Mouse (Mus musculus) CH12.LX (cell line): ENCODE data around the gene Dnaja3. TPM values are rescaled to one million over a fixed set of nuclear protein-coding genes. Genes with fewer than 3 reads are reported as not detected.

ENCODE experiments used
- DNase-seq: peaks from one replicate; pipeline ENCODE4 v3.0.0-alpha.2; 2013; ENCODE audit errors: extremely low read depth
- H3K27ac ChIP-seq: 2 replicates; pipeline ENCODE4 v1.5.1; 2012; ENCODE audit warnings: low read depth, mild to moderate bottlenecking, control low read depth, moderate library complexity; ENCODE audit not compliant: insufficient read depth
- H3K27me3 ChIP-seq: replicated peaks from 2 replicates; pipeline ENCODE3; 2012; ENCODE audit warnings: inconsistent platforms
- H3K36me3 ChIP-seq, 2 experiments: replicated peaks in 1 of 2; 2 replicates each; pipeline versions ENCODE3 to v1.6.1; 2012; ENCODE audit warnings: inconsistent platforms in 1 of 2, low read length in 1 of 2, mild to moderate bottlenecking in 1 of 2, mixed read lengths in 1 of 2, moderate library complexity in 1 of 2; ENCODE audit not compliant: control insufficient read depth in 1 of 2, insufficient read depth in 1 of 2
- H3K4me1 ChIP-seq, 2 experiments: 2 replicates each; pipeline ENCODE4 v1.6.1; 2012; ENCODE audit warnings: inconsistent platforms in 1 of 2, moderate library complexity in 1 of 2; ENCODE audit not compliant: insufficient read depth in 2 of 2, control insufficient read depth in 1 of 2
- H3K4me2 ChIP-seq: 2 replicates; pipeline ENCODE4 v1.6.1; 2012; ENCODE audit warnings: low read depth, mild to moderate bottlenecking, control low read depth; ENCODE audit not compliant: poor library complexity, insufficient read depth, severe bottlenecking
- H3K4me3 ChIP-seq, 3 experiments: fragments of 150-350 bp in 1 of 3; sonication (generic) in 1 of 3; replicated peaks in 1 of 3; 2 replicates each; pipeline versions ENCODE3 to v1.5.1; 2011 to 2012; ENCODE audit warnings: low read depth in 2 of 3, low read length in 2 of 3, mild to moderate bottlenecking in 2 of 3, moderate library complexity in 2 of 3, control low read depth in 1 of 3, improper control_type of control experiment in 1 of 3, inconsistent platforms in 1 of 3, mixed read lengths in 1 of 3; ENCODE audit not compliant: poor library complexity in 1 of 3
- H3K79me2 ChIP-seq: replicated peaks from 2 replicates; pipeline ENCODE4 v1.6.1; 2012; ENCODE audit warnings: mild to moderate bottlenecking, moderate library complexity; ENCODE audit not compliant: control insufficient read depth, poor library complexity, insufficient read depth, severe bottlenecking; ENCODE audit errors: extremely low read depth
- H3K9ac ChIP-seq: 2 replicates; pipeline ENCODE4 v1.6.1; 2012; ENCODE audit warnings: low read depth, mild to moderate bottlenecking, control low read depth, moderate library complexity; ENCODE audit not compliant: insufficient read depth
- H3K9me3 ChIP-seq: replicated peaks from 2 replicates; pipeline ENCODE3; 2012; ENCODE audit warnings: low read length, inconsistent platforms, mixed read lengths
- BHLHE40 ChIP-seq: IDR thresholded peaks from 2 replicates; pipeline ENCODE4 v1.6.1; 2011; ENCODE audit warnings: mild to moderate bottlenecking, low read depth, low read length, improper control_type of control experiment
- CHD1 ChIP-seq: IDR thresholded peaks from 2 replicates; pipeline ENCODE4 v1.6.1; 2012; ENCODE audit warnings: low read depth, low read length, improper control_type of control experiment, inconsistent platforms
- EP300 ChIP-seq: IDR thresholded peaks from 2 replicates; pipeline ENCODE4 v1.6.1; 2011; ENCODE audit warnings: low read length, improper control_type of control experiment
- ETS1 ChIP-seq: conservative IDR thresholded peaks from 2 replicates; pipeline ENCODE4 v1.6.1; 2012; ENCODE audit warnings: low read depth, mild to moderate bottlenecking, inconsistent platforms, low read length, improper control_type of control experiment, moderate library complexity
- GABPA ChIP-seq: IDR thresholded peaks from 2 replicates; pipeline ENCODE4 v1.6.1; 2012; ENCODE audit warnings: low read depth, low read length, improper control_type of control experiment, inconsistent platforms; ENCODE audit not compliant: insufficient replicate concordance
- HCFC1 ChIP-seq: IDR thresholded peaks from 2 replicates; pipeline ENCODE4 v1.6.1; 2012; ENCODE audit warnings: low read depth, mild to moderate bottlenecking, inconsistent platforms, low read length, improper control_type of control experiment
- IRF4 ChIP-seq: IDR thresholded peaks from 2 replicates; pipeline ENCODE4 v1.6.1; 2014; ENCODE audit warnings: low read depth, mild to moderate bottlenecking, inconsistent platforms, low read length, improper control_type of control experiment
- JUND ChIP-seq: conservative IDR thresholded peaks from 2 replicates; pipeline ENCODE4 v1.6.1; 2011; ENCODE audit warnings: low read depth, low read length, improper control_type of control experiment
- MAX ChIP-seq: IDR thresholded peaks from 2 replicates; pipeline ENCODE4 v1.6.1; 2011; ENCODE audit warnings: low read length, improper control_type of control experiment
- MEF2A ChIP-seq: IDR thresholded peaks from 2 replicates; pipeline ENCODE4 v1.6.1; 2014; ENCODE audit warnings: low read depth, mild to moderate bottlenecking, inconsistent platforms, low read length, improper control_type of control experiment, borderline replicate concordance
- MXI1 ChIP-seq: IDR thresholded peaks from 2 replicates; pipeline ENCODE4 v1.6.1; 2011; ENCODE audit warnings: mild to moderate bottlenecking, low read depth, low read length, improper control_type of control experiment
- MYC ChIP-seq: IDR thresholded peaks from 2 replicates; pipeline ENCODE4 v1.6.1; 2011; ENCODE audit warnings: low read depth, mild to moderate bottlenecking, improper control_type of control experiment, low read length
- NELFE ChIP-seq: IDR thresholded peaks from 2 replicates; pipeline ENCODE4 v1.6.1; 2011; ENCODE audit warnings: low read depth, low read length, improper control_type of control experiment
- NRF1 ChIP-seq: IDR thresholded peaks from 2 replicates; pipeline ENCODE4 v1.6.1; 2014; ENCODE audit warnings: low read depth, mild to moderate bottlenecking, inconsistent platforms, low read length, improper control_type of control experiment, moderate library complexity
- PAX5 ChIP-seq: IDR thresholded peaks from 2 replicates; pipeline ENCODE4 v1.6.1; 2012; ENCODE audit warnings: low read length, inconsistent platforms, mixed read lengths
- POLR2A ChIP-seq: IDR thresholded peaks from 2 replicates; pipeline ENCODE4 v1.6.1; 2011; ENCODE audit warnings: low read depth, mild to moderate bottlenecking, improper control_type of control experiment, low read length
- TBP ChIP-seq: conservative IDR thresholded peaks from 2 replicates; pipeline ENCODE4 v1.6.1; 2011; ENCODE audit warnings: low read depth, low read length, improper control_type of control experiment
- UBTF ChIP-seq: IDR thresholded peaks from 2 replicates; pipeline ENCODE4 v1.6.1; 2012; ENCODE audit warnings: low read depth, mild to moderate bottlenecking, inconsistent platforms, low read length, improper control_type of control experiment, moderate library complexity
- USF2 ChIP-seq: conservative IDR thresholded peaks from 2 replicates; pipeline ENCODE4 v1.6.1; 2011; ENCODE audit warnings: low read depth, low read length, improper control_type of control experiment
- ZC3H11A ChIP-seq: IDR thresholded peaks from 2 replicates; pipeline ENCODE4 v1.6.1; 2012; ENCODE audit warnings: low read depth, mild to moderate bottlenecking, inconsistent platforms, low read length, improper control_type of control experiment
- ZMIZ1 ChIP-seq: IDR thresholded peaks from 2 replicates; pipeline ENCODE4 v1.6.1; 2012; ENCODE audit warnings: low read depth, mild to moderate bottlenecking, inconsistent platforms, low read length, improper control_type of control experiment
- ZNF384 ChIP-seq: IDR thresholded peaks from 2 replicates; pipeline ENCODE4 v1.6.1; 2012; ENCODE audit warnings: low read depth, low read length, improper control_type of control experiment, inconsistent platforms
- dilution Hi-C: fragments of 300-500 bp; cut with MboI; formaldehyde crosslinking; loops from 2 replicates; pipeline ENCODE4 v1.14.3; 2020; ENCODE audit warnings: low sequenced_read_pairs; ENCODE audit not compliant: extremely low pct_unique_long_range_greater_than_20kb, extremely low pct_ligation_motif_present
- in situ Hi-C: fragments of 300-500 bp; cut with MboI; formaldehyde crosslinking; loops from 3 replicates; pipeline ENCODE4 v1.14.3; 2019; ENCODE audit warnings: low sequenced_read_pairs, low pct_ligation_motif_present, low pct_unique_long_range_greater_than_20kb, mixed read lengths
- polyA plus RNA-seq: library from polyadenylated mRNA; unstranded; fragments of >175 nt; gene quantifications from 2 replicates; pipeline ENCODE4 v1.2.1, GENCODE M21; 2012; ENCODE audit warnings: low read depth; ENCODE audit not compliant: insufficient read length
- total RNA-seq, 2 experiments: library from RNA; depleted of rRNA; stranded (reverse); fragments of 300-350 nt in 1 of 2; fragments of >200 nt in 1 of 2; gene quantifications; 2 replicates each; pipeline ENCODE4 v1.2.3; 2012 to 2014

The Dnaja3 gene
- total and polyA plus RNA-seq, 3 experiments: 56.6 to 85.3 (median 80.4) TPM

- peak; percentile 70 for TF ChIP-seq HCFC1
- TF ChIP-seq JUND: no peak
- peak; percentile 51; the same call in 1 of the 2 replicates for TF ChIP-seq MXI1
- no peak for TF ChIP-seq GABPA
- no peak; the same call in 1 of the 2 replicates for TF ChIP-seq USF2
- TF ChIP-seq BHLHE40: 0 out of 2 replicates have a peak, but pooled peaks have one; percentile 13
- peak; percentile 82 for TF ChIP-seq NELFE
- peak; percentile 71; the same call in 1 of the 2 replicates for TF ChIP-seq CHD1
- TF ChIP-seq TBP: peak; percentile 92
- TF ChIP-seq NRF1: peak; percentile 21; the same call in 1 of the 2 replicates
- TF ChIP-seq IRF4: peak; percentile 69
- no peak for TF ChIP-seq UBTF
- TF ChIP-seq EP300: peak; percentile 82
- peak; percentile 38 for TF ChIP-seq MAX
- TF ChIP-seq ZC3H11A: no peak
- no peak for TF ChIP-seq ZNF384
Measured at GRCm38 (mm10) chr16:4722128-4722914, 82.5 kb downstream of the Dnaja3 start (continued).

DNA sequence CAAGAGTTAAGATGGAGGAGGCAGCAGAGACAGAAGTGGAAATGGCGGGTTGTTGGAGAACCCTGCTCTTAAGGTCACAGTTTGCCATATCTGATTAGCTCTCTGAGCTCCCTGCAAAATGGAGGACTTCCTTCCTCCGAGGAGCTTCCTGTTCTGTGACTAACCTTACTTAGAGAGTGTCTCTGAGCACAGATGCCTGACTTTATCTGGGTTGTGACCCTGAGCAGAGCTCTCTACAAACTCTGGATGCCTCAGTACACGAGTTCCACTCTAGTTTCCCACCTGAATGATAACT is 83.1 kb downstream of the Dnaja3 start:
- peak; percentile 28 for DNase-seq
- peaks cover 6 to 29% of the 10 kb centered on the region in 2 experiments for H3K4me1 ChIP-seq
- H3K9ac ChIP-seq: peak overlapping the region; percentile 83; the same call in 1 of the 2 replicates
- peaks cover 12% of the 10 kb centered on the region for H3K79me2 ChIP-seq
- no peaks in the 10 kb centered on the region for H3K36me3 ChIP-seq
- in situ Hi-C loops (no loop called here), dilution Hi-C loops (no loop called here)
- peak overlapping the region; percentile 99; the same call in 1 of the 2 replicates for H3K4me2 ChIP-seq
- H3K9me3 ChIP-seq: peaks cover 7% of the 10 kb centered on the region
- TF ChIP-seq ZMIZ1 (peak; percentile 51; the same call in 1 of the 2 replicates), GABPA (no peak), ETS1 (no peak), MYC (no peak), POLR2A (no peak; the same call in 1 of the 2 replicates), EP300 (peak; percentile 2; the same call in 1 of the 2 replicates), PAX5 (no peak), MEF2A (0 out of 2 replicates have a peak, but pooled peaks have one; percentile 5), MAX (0 out of 2 replicates have a peak, but pooled peaks have one; percentile 5)
- H3K27me3 ChIP-seq: no peaks in the 10 kb centered on the region
- peak overlapping the region; percentile 84; the same call in 1 of the 2 replicates for H3K27ac ChIP-seq
- peak overlapping the region in 1 of 3 experiments; percentile 31 for H3K4me3 ChIP-seq
